Mouse (Mus musculus): ENCODE data around the gene Ufsp2.
A peak's percentile ranks its signal among the peaks of the same experiment; 100 is the strongest.

Ufsp2 gene

GRCm38 (mm10) chr8:46022203-46022602 lies 46.9 kb downstream of the Ufsp2 start:
- no peak for DNase-seq

- no peak for DNase-seq
These were observed 47.4 kb downstream of the Ufsp2 start for GRCm38 (mm10) chr8:46022758-46023157.

- DNase-seq, result no peak
These were observed 49.1 kb downstream of the Ufsp2 start for GRCm38 (mm10) chr8:46024392-46024791.

GRCm38 (mm10) chr8:46036217-46036616 lies 60.9 kb downstream of the Ufsp2 start:
- DNase-seq, result peak; percentile 53

GRCm38 (mm10) chr8:46039666-46040065 lies 64.3 kb downstream of the Ufsp2 start:
- DNase-seq, result no peak

GRCm38 (mm10) chr8:46040260-46040659 lies 64.9 kb downstream of the Ufsp2 start:
- DNase-seq, result no peak
